8 mouse cellular contexts compared by ENCODE assay signal in genomic region chr9:51161771-51162388, GRCm38 (mm10). TPM values are rescaled to one million over a fixed set of nuclear protein-coding genes. Genes with fewer than 3 reads are reported as not detected.
A peak's percentile ranks its signal among the peaks of the same experiment; 100 is the strongest.
DNase-seq lines count a peak whose midpoint lies in the region; ATAC-seq and TF ChIP-seq lines count a peak whose summit lies in the region.

No protein-coding gene starts in this region.

- no peaks in the 10 kb centered on the region for H3K4me1 ChIP-seq in E14TG2a.4 (replicated peaks; ENCODE audit: low read depth, low read length)
- H3K4me1 ChIP-seq in bone marrow macrophage, adult 2 months (ENCODE audit: control insufficient read depth, insufficient read depth, low read length): no peaks in the 10 kb centered on the region
- no peaks in the 10 kb centered on the region for H3K4me1 ChIP-seq in lung, embryonic 15.5 days
- peaks cover 24% of the 10 kb centered on the region for H3K4me1 ChIP-seq in thymus, adult 2 months (replicated peaks; ENCODE audit: control insufficient read depth, insufficient read depth, low read length)

- no peaks in the 10 kb centered on the region for H3K36me3 ChIP-seq in E14TG2a.4 (ENCODE audit: insufficient read depth, low read length)
- H3K36me3 ChIP-seq in lung, embryonic 15.5 days: no peaks in the 10 kb centered on the region
- no peaks in the 10 kb centered on the region for H3K36me3 ChIP-seq in thymus, adult 2 months (ENCODE audit: control insufficient read depth, insufficient read depth, low read length)

- no peaks in the 10 kb centered on the region for H3K9me3 ChIP-seq in E14TG2a.4 (ENCODE audit: low read length)
- no peaks in the 10 kb centered on the region for H3K9me3 ChIP-seq in lung, embryonic 15.5 days

- ATAC-seq in lung, embryonic 15.5 days (ENCODE audit: borderline replicate concordance, extremely low read depth, low FRiP score, low TSS enrichment): 0 out of 2 replicates have a peak, but pooled peaks have one; percentile 55

- H3K27me3 ChIP-seq in E14TG2a.4 (ENCODE audit: insufficient read depth, low read length): peaks cover 16% of the 10 kb centered on the region
- peaks cover 26% of the 10 kb centered on the region for H3K27me3 ChIP-seq in lung, embryonic 15.5 days
- no peaks in the 10 kb centered on the region for H3K27me3 ChIP-seq in thymus, adult 2 months (ENCODE audit: control insufficient read depth, insufficient read depth, low read length)

- H3K9ac ChIP-seq in lung, embryonic 15.5 days: no peak overlapping the region

- intact Hi-C loops in heart, postnatal 36 days (cut with DNase I): loop anchor here (1.0 to 2.0 kb wide), 2 partner anchors 130 to 747 kb away; no protein-coding TSS in a partner anchor

- no peak overlapping the region for H3K4me2 ChIP-seq in lung, embryonic 15.5 days

- peak; percentile 29 for DNase-seq in fibroblast of lung, adult 2 months (ENCODE audit: low read depth)
- DNase-seq in heart, postnatal 36 days: peak; percentile 76 to 78
- peak; percentile 70 to 89 for DNase-seq in layer of hippocampus, adult 18-20 months (ENCODE audit: low spot score in 2 of 2)
- DNase-seq in ovary, postnatal 14 days (ENCODE audit: low spot score): peak; percentile 72
- DNase-seq in thymus, adult 2 months: peak; percentile 83

- no peak overlapping the region for H3K4me3 ChIP-seq in E14TG2a.4 (replicated peaks; ENCODE audit: low read length)
- H3K4me3 ChIP-seq in bone marrow macrophage, adult 2 months (ENCODE audit: insufficient read depth, low read length): no peak overlapping the region
- no peak overlapping the region for H3K4me3 ChIP-seq in lung, embryonic 15.5 days
- H3K4me3 ChIP-seq in thymus, adult 2 months (ENCODE audit: control insufficient read depth, insufficient read depth, low read length): no peak overlapping the region

- TF ChIP-seq POLR2A in bone marrow macrophage, adult 2 months (IDR thresholded peaks at IDR 0.05; ENCODE audit: borderline replicate concordance, low read depth, low read length): no peak
- TF ChIP-seq POLR2A in thymus, adult 2 months (IDR thresholded peaks at IDR 0.05; ENCODE audit: control insufficient read depth, extremely low read depth, insufficient read depth, low read length, poor library complexity): no peak

- TF ChIP-seq CTCF in E14TG2a.4 (conservative IDR thresholded peaks at IDR 0.05; ENCODE audit: low read length): peak; percentile 82
- TF ChIP-seq CTCF in bone marrow macrophage, adult 2 months (IDR thresholded peaks at IDR 0.05; ENCODE audit: low read depth, low read length): peak; percentile 56; the same call in 1 of the 2 replicates
- TF ChIP-seq CTCF in thymus, adult 2 months (IDR thresholded peaks at IDR 0.05; ENCODE audit: borderline replicate concordance, control insufficient read depth, extremely low read depth, insufficient read depth, low read length, poor library complexity): peak; percentile 90; the same call in 1 of the 2 replicates

- no peak overlapping the region for H3K27ac ChIP-seq in bone marrow macrophage, adult 2 months (ENCODE audit: insufficient read depth, low read depth, low read length)
- H3K27ac ChIP-seq in lung, embryonic 15.5 days: no peak overlapping the region
- H3K27ac ChIP-seq in thymus, adult 2 months (ENCODE audit: control insufficient read depth, insufficient read depth, low read length): no peak overlapping the region

- 20% methylated on average over 4 of the region's 4 CpGs for WGBS in lung, embryonic 15.5 days
- 0% methylated on average over 4 of the region's 4 CpGs for WGBS in thymus, adult 2 months

RNA-seq across cellular contexts. Expression of gene Gm32742, which starts 3.4 kb away (rescaled TPM):
- not detected in 2 replicates for polyA plus RNA-seq in bone marrow macrophage, adult 2 months (2012; ENCODE audit: insufficient read depth, insufficient read length, missing spikeins)
- total RNA-seq in heart, postnatal 36 days (2021): not detected
- not detected for total RNA-seq in layer of hippocampus, adult 18-20 months (2021)
- polyA plus RNA-seq in lung, embryonic 15.5 days (2015; fragmentation: Nextera tagmentation; extraction: Ambion mirVana): 0.03 and 0.09 TPM in 2 replicates
- 0.93 and 1.2 TPM in 2 replicates for polyA plus RNA-seq in thymus, adult 2 months (2012; rRNA removed)

RNA-seq across cellular contexts. Expression of gene Pou2af1, which starts 51.6 kb away (rescaled TPM):
- not detected in 2 replicates for polyA plus RNA-seq in bone marrow macrophage, adult 2 months (2012; ENCODE audit: insufficient read depth, insufficient read length, missing spikeins)
- total RNA-seq in heart, postnatal 36 days (2021): under 1 TPM; 0.35 to 0.50 TPM
- under 1 TPM in 1 of 2 experiments, not detected in 1; 0.17 TPM for total RNA-seq in layer of hippocampus, adult 18-20 months (2021)
- 0.14 and 0.30 TPM in 2 replicates for polyA plus RNA-seq in lung, embryonic 15.5 days (2015; fragmentation: Nextera tagmentation; extraction: Ambion mirVana)
- polyA plus RNA-seq in thymus, adult 2 months (2012; rRNA removed): 15.0 and 18.5 TPM in 2 replicates

Comparison
In these comparisons a context has a peak if more than half of its experiments do, and no peak if none do; other contexts are left out.
1. DNase-seq: peak in every context shown above with its lines; median percentile 83 in thymus, adult 2 months; 80 in layer of hippocampus, adult 18-20 months; 77 in heart, postnatal 36 days; 72 in ovary, postnatal 14 days; 29 in fibroblast of lung, adult 2 months.
2. RNA of gene Pou2af1, which starts 51.6 kb away (polyA plus RNA-seq): 15.0 to 18.5 TPM in thymus, adult 2 months; 0.14 to 0.30 TPM in lung, embryonic 15.5 days and not detected in bone marrow macrophage, adult 2 months; every median in the first group is over 10 times any median in the second.
3. Peak in every context shown above with its lines, with median percentiles within 50 percentile points of each other: CTCF ChIP-seq.